ENCODE assay signal across 8 mouse cellular contexts in genomic region chr17:35994175-35994878, GRCm38 (mm10). TPM values are rescaled to one million over a fixed set of nuclear protein-coding genes. Genes with fewer than 3 reads are reported as not detected.
A peak's percentile ranks its signal among the peaks of the same experiment; 100 is the strongest.
DNase-seq lines count a peak whose midpoint lies in the region; ATAC-seq lines count a peak whose summit lies in the region.

No protein-coding gene starts in this region.

- peaks cover 14% of the 10 kb centered on the region for H3K4me1 ChIP-seq in intestine, embryonic 14.5 days (replicated peaks; ENCODE audit: control insufficient read depth, insufficient read depth, low read length)

- H3K27ac ChIP-seq in intestine, embryonic 14.5 days (ENCODE audit: low read depth): peak overlapping the region; percentile 39; the same call in 1 of the 2 replicates

- intact Hi-C loops in left cerebral cortex, postnatal 14 days (cut with DNase I): no loop called here

- H3K9me3 ChIP-seq in intestine, embryonic 14.5 days (ENCODE audit: control insufficient read depth, low read length): no peaks in the 10 kb centered on the region

- WGBS in intestine, embryonic 14.5 days: 4% methylated on average over 31 of the region's 31 CpGs

- DNase-seq in adrenal gland, adult 2 months: peak; percentile 88
- peak; percentile 90 for DNase-seq in embryo, embryonic 11 days
- peak; percentile 77 for DNase-seq in gastrocnemius, postnatal 25 days
- DNase-seq in intestine, embryonic 14.5 days (ENCODE audit: low spot score): peak; percentile 85
- DNase-seq in left cerebral cortex, postnatal 14 days (ENCODE audit: low spot score in 2 of 2): peak; percentile 80 to 86
- peak; percentile 79 for DNase-seq in right cerebral cortex, postnatal 25 days
- peak; percentile 83 for DNase-seq in yolk sac, embryonic 10.5 days (ENCODE audit: low spot score)

- peaks cover 6% of the 10 kb centered on the region for H3K36me3 ChIP-seq in intestine, embryonic 14.5 days (ENCODE audit: control insufficient read depth, insufficient read depth, low read length)

- H3K9ac ChIP-seq in intestine, embryonic 14.5 days (ENCODE audit: low read length): peak overlapping the region; percentile 61

- ATAC-seq in intestine, embryonic 14.5 days (replicated peaks; ENCODE audit: low FRiP score, low TSS enrichment, low read depth): peak; percentile 60
- ATAC-seq in megakaryocyte-erythroid progenitor cell, adult 5-6 weeks (replicated peaks; ENCODE audit: low FRiP score, low TSS enrichment, poor library complexity, severe bottlenecking): peak; percentile 46

- H3K27me3 ChIP-seq in intestine, embryonic 14.5 days (replicated peaks; ENCODE audit: control insufficient read depth, insufficient read depth, low read length): no peaks in the 10 kb centered on the region

- peak overlapping the region; percentile 63 for H3K4me3 ChIP-seq in intestine, embryonic 14.5 days (ENCODE audit: low read depth, low read length)

- peak overlapping the region; percentile 57 for H3K4me2 ChIP-seq in intestine, embryonic 14.5 days (ENCODE audit: low read length)

RNA-seq across cellular contexts. Expression of gene Prr3, which starts 14.3 kb away (rescaled TPM):
- total RNA-seq in adrenal gland, adult 2 months (2021): 10 to 100 TPM; 19.5 to 19.8 TPM
- polyA plus RNA-seq in adrenal gland, adult 2 months (2012; rRNA removed): 19.1 and 20.6 TPM in 2 replicates
- 1 to 10 TPM; 2.6 to 3.9 TPM for total RNA-seq in gastrocnemius, postnatal 25 days (2021)
- polyA plus RNA-seq in intestine, embryonic 14.5 days (2014; fragmentation: Nextera tagmentation; extraction: Ambion mirVana): 25.3 and 26.1 TPM in 2 replicates
- total RNA-seq in left cerebral cortex, postnatal 14 days (2021): 10 to 100 TPM; 57.4 to 57.6 TPM
- 41.0 and 48.3 TPM in 2 replicates for total RNA-seq in megakaryocyte-erythroid progenitor cell, adult 5-6 weeks (2014; fragmentation: Nextera tagmentation)
- total RNA-seq in megakaryocyte-erythroid progenitor cell, adult 5-6 weeks (2017): 20.5 and 31.3 TPM in 2 replicates

RNA-seq across cellular contexts. Expression of gene Gnl1, which starts 14.7 kb away (rescaled TPM):
- total RNA-seq in adrenal gland, adult 2 months (2021): 10 to 100 TPM; 38.1 to 53.1 TPM
- polyA plus RNA-seq in adrenal gland, adult 2 months (2012; rRNA removed): 26.9 and 29.6 TPM in 2 replicates
- total RNA-seq in gastrocnemius, postnatal 25 days (2021): 10 to 100 TPM; 14.7 to 16.1 TPM
- polyA plus RNA-seq in intestine, embryonic 14.5 days (2014; fragmentation: Nextera tagmentation; extraction: Ambion mirVana): 37.8 and 38.3 TPM in 2 replicates
- 100 to 1,000 TPM; 146 to 148 TPM for total RNA-seq in left cerebral cortex, postnatal 14 days (2021)
- 27.1 and 28.2 TPM in 2 replicates for total RNA-seq in megakaryocyte-erythroid progenitor cell, adult 5-6 weeks (2014; fragmentation: Nextera tagmentation)
- 13.8 and 16.3 TPM in 2 replicates for total RNA-seq in megakaryocyte-erythroid progenitor cell, adult 5-6 weeks (2017)

RNA-seq across cellular contexts. Expression of gene Abcf1, which starts 24.8 kb away (rescaled TPM):
- total RNA-seq in adrenal gland, adult 2 months (2021): 10 to 100 TPM; 83.5 to 86.8 TPM
- 66.0 and 78.9 TPM in 2 replicates for polyA plus RNA-seq in adrenal gland, adult 2 months (2012; rRNA removed)
- total RNA-seq in gastrocnemius, postnatal 25 days (2021): 10 to 100 TPM; 64.6 to 68.1 TPM
- 88.4 and 89.1 TPM in 2 replicates for polyA plus RNA-seq in intestine, embryonic 14.5 days (2014; fragmentation: Nextera tagmentation; extraction: Ambion mirVana)
- 10 to 100 TPM; 77.1 to 77.8 TPM for total RNA-seq in left cerebral cortex, postnatal 14 days (2021)
- total RNA-seq in megakaryocyte-erythroid progenitor cell, adult 5-6 weeks (2014; fragmentation: Nextera tagmentation): 132 and 157 TPM in 2 replicates
- total RNA-seq in megakaryocyte-erythroid progenitor cell, adult 5-6 weeks (2017): 398 and 560 TPM in 2 replicates

RNA-seq across cellular contexts. Expression of gene H2-T24, which starts 26.0 kb away (rescaled TPM):
- total RNA-seq in adrenal gland, adult 2 months (2021): 1 to 10 TPM; 6.6 to 8.2 TPM
- polyA plus RNA-seq in adrenal gland, adult 2 months (2012; rRNA removed): 3.6 and 3.7 TPM in 2 replicates
- 1 to 10 TPM; 1.6 to 1.7 TPM for total RNA-seq in gastrocnemius, postnatal 25 days (2021)
- polyA plus RNA-seq in intestine, embryonic 14.5 days (2014; fragmentation: Nextera tagmentation; extraction: Ambion mirVana): 2.0 and 3.4 TPM in 2 replicates
- 1 to 10 TPM; 1.0 to 1.1 TPM for total RNA-seq in left cerebral cortex, postnatal 14 days (2021)
- 6.8 and 10.1 TPM in 2 replicates for total RNA-seq in megakaryocyte-erythroid progenitor cell, adult 5-6 weeks (2014; fragmentation: Nextera tagmentation)
- 25.5 and 35.1 TPM in 2 replicates for total RNA-seq in megakaryocyte-erythroid progenitor cell, adult 5-6 weeks (2017)

RNA-seq across cellular contexts. Expression of gene H2-T23, which starts 38.3 kb away (rescaled TPM):
- 10 to 100 TPM; 49.7 to 65.2 TPM for total RNA-seq in adrenal gland, adult 2 months (2021)
- 156 and 162 TPM in 2 replicates for polyA plus RNA-seq in adrenal gland, adult 2 months (2012; rRNA removed)
- 1 to 10 TPM; 6.2 to 8.7 TPM for total RNA-seq in gastrocnemius, postnatal 25 days (2021)
- polyA plus RNA-seq in intestine, embryonic 14.5 days (2014; fragmentation: Nextera tagmentation; extraction: Ambion mirVana): 4.9 and 5.7 TPM in 2 replicates
- total RNA-seq in left cerebral cortex, postnatal 14 days (2021): 1 to 10 TPM; 3.8 to 4.6 TPM
- total RNA-seq in megakaryocyte-erythroid progenitor cell, adult 5-6 weeks (2014; fragmentation: Nextera tagmentation): 55.6 and 98.1 TPM in 2 replicates
- total RNA-seq in megakaryocyte-erythroid progenitor cell, adult 5-6 weeks (2017): 84.5 and 111 TPM in 2 replicates

Comparison
In these comparisons a context has a peak if more than half of its experiments do, and no peak if none do; other contexts are left out.
1. Peak in every context shown above with its lines: DNase-seq, ATAC-seq, H3K4me3 ChIP-seq and H3K27ac ChIP-seq.
2. RNA of gene Prr3, which starts 14.3 kb away (total RNA-seq): 57.4 to 57.6 TPM in left cerebral cortex, postnatal 14 days, 20.5 to 48.3 TPM in megakaryocyte-erythroid progenitor cell, adult 5-6 weeks and 19.5 to 19.8 TPM in adrenal gland, adult 2 months; 2.6 to 3.9 TPM in gastrocnemius, postnatal 25 days; every median in the first group is over 4 times any median in the second.